Mouse (Mus musculus): ENCODE results near the gene Ahcyl1. TPM values are rescaled to one million over a fixed set of nuclear protein-coding genes. Genes with fewer than 3 reads are reported as not detected.

Gene Ahcyl1
- total RNA-seq, 2 experiments from 2014 or later, result 9.2 to 21.7 TPM

- no peak for ATAC-seq (replicated peaks; ENCODE audit: low FRiP score, poor library complexity, severe bottlenecking)
These were observed 9.8 kb upstream of the Ahcyl1 start for GRCm38 (mm10) chr3:107706164-107706563.

GRCm38 (mm10) chr3:107704371-107704705 lies 8.0 kb upstream of the Ahcyl1 start:
- no peak for ATAC-seq (replicated peaks; ENCODE audit: low FRiP score, poor library complexity, severe bottlenecking)

- ATAC-seq (replicated peaks; ENCODE audit: low FRiP score, poor library complexity, severe bottlenecking), result no peak
These were observed 7.5 kb upstream of the Ahcyl1 start for GRCm38 (mm10) chr3:107703675-107704370.

- ATAC-seq (replicated peaks; ENCODE audit: low FRiP score, poor library complexity, severe bottlenecking), result no peak
These were observed 5.5 kb upstream of the Ahcyl1 start for GRCm38 (mm10) chr3:107701767-107702394.

GRCm38 (mm10) chr3:107700625-107701024 lies 4.3 kb upstream of the Ahcyl1 start:
- ATAC-seq (replicated peaks; ENCODE audit: low FRiP score, poor library complexity, severe bottlenecking), result no peak

- peak; percentile 5; the same call in 1 of the 2 replicates for ATAC-seq (replicated peaks; ENCODE audit: low FRiP score, poor library complexity, severe bottlenecking)
These were observed 550 bp upstream of the Ahcyl1 start for GRCm38 (mm10) chr3:107696910-107697309.

- no peak for ATAC-seq (replicated peaks; ENCODE audit: low FRiP score, poor library complexity, severe bottlenecking)
These were observed 977 bp downstream of the Ahcyl1 start for GRCm38 (mm10) chr3:107695219-107695947.

GRCm38 (mm10) chr3:107694256-107694900 lies 2.0 kb downstream of the Ahcyl1 start:
- no peak for ATAC-seq (replicated peaks; ENCODE audit: low FRiP score, poor library complexity, severe bottlenecking)

- no peak for ATAC-seq (replicated peaks; ENCODE audit: low FRiP score, poor library complexity, severe bottlenecking)
These were observed 6.0 kb downstream of the Ahcyl1 start for GRCm38 (mm10) chr3:107690366-107690765.

- no peak for ATAC-seq (replicated peaks; ENCODE audit: low FRiP score, poor library complexity, severe bottlenecking)
These were observed 7.1 kb downstream of the Ahcyl1 start for GRCm38 (mm10) chr3:107689245-107689644.

- no peak for ATAC-seq (replicated peaks; ENCODE audit: low FRiP score, poor library complexity, severe bottlenecking)
These were observed 8.1 kb downstream of the Ahcyl1 start for GRCm38 (mm10) chr3:107688236-107688635.

- no peak for ATAC-seq (replicated peaks; ENCODE audit: low FRiP score, poor library complexity, severe bottlenecking)
These were observed 9.9 kb downstream of the Ahcyl1 start for GRCm38 (mm10) chr3:107686276-107686977.

- no peak for ATAC-seq (replicated peaks; ENCODE audit: low FRiP score, poor library complexity, severe bottlenecking)
These were observed 10.7 kb downstream of the Ahcyl1 start for GRCm38 (mm10) chr3:107685652-107686051.

- ATAC-seq (replicated peaks; ENCODE audit: low FRiP score, poor library complexity, severe bottlenecking), result no peak
These were observed 12.8 kb downstream of the Ahcyl1 start for GRCm38 (mm10) chr3:107683587-107683986.

GRCm38 (mm10) chr3:107680790-107681576 lies 15.4 kb downstream of the Ahcyl1 start:
- ATAC-seq (replicated peaks; ENCODE audit: low FRiP score, poor library complexity, severe bottlenecking), result no peak

- ATAC-seq (replicated peaks; ENCODE audit: low FRiP score, poor library complexity, severe bottlenecking), result no peak
These were observed 24.9 kb downstream of the Ahcyl1 start for GRCm38 (mm10) chr3:107671509-107671908.

GRCm38 (mm10) chr3:107670500-107670899 lies 25.9 kb downstream of the Ahcyl1 start:
- no peak for ATAC-seq (replicated peaks; ENCODE audit: low FRiP score, poor library complexity, severe bottlenecking)

- ATAC-seq (replicated peaks; ENCODE audit: low FRiP score, poor library complexity, severe bottlenecking), result no peak
These were observed 27.6 kb downstream of the Ahcyl1 start for GRCm38 (mm10) chr3:107668786-107669185.

GRCm38 (mm10) chr3:107667426-107667825 lies 28.9 kb downstream of the Ahcyl1 start:
- ATAC-seq (replicated peaks; ENCODE audit: low FRiP score, poor library complexity, severe bottlenecking), result no peak

Data from erythroblast, adult 5-6 weeks (primary cell).